Mouse (Mus musculus) thymus, postnatal 14 days (tissue): ENCODE data around the gene D930048N14Rik.
"Not testable (repeated sequence)": the region's sequence is repeated elsewhere in the genome, so short reads cannot be mapped to it uniquely, and the experiment has no call there.

Experiments used
- DNase-seq: peaks from one replicate; pipeline ENCODE4 v3.0.0; 2021

D930048N14Rik gene

DNA sequence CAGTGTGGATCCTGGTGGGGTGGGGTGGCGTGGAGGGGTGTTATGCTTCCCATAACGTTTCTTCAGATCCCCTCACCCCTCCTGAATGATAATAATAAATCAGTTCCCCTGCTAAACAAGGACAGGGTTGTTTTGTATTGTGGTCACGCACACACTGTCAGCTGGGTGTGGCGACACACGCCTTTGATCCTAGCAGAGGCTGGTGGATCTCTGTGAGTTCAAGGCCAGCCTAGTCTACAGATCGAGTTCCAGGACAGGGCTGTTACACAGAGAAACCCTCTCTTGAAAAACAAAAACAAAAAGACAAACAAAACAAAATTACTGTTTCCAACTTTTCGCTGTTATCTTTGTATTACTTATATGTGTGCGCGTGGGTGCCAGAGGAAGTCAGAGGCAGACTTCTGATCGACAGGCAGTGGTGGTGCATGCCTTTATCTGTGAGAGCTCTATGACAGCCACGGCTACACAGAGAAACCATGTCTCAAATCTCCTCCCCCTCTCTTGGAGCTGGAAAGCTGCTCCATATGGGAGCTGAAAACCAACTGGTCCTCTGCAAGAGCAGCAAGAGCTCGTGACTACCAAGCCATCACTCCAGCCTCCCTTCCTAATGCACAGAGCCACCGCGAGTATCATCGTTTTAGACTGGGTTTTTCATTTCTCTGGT lies 21.0 kb upstream of the D930048N14Rik start:
- no peak for DNase-seq

DNA sequence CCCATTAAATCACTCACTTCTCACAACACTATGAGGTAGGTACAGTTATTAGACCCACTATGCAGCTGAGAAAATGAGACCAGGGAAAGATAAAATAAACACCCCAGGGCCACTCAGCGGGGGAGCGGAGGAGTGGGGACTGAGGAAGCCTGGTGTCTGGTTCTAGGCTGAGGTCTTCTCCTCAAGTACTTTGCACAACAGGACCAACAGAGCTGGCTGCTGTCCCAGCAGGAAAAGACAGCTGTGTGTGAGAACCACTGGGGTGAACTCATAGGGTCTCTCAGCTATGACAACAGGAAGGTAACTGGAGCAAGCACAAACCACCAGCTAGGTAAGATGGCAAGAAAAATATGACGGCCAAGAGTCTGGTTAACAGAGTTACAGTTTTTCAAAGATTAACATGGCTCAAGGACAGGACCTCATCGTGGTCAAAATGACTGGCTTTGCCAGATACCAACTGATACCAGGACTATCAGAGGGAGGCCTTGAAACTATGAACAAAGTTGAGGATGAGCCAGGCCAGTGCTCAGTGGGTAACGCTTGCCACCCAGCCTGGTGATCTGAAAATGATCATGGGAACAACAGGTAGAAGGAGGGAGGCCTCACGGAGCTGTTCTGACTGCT lies 18.5 kb upstream of the D930048N14Rik start:
- DNase-seq, result no peak

DNA sequence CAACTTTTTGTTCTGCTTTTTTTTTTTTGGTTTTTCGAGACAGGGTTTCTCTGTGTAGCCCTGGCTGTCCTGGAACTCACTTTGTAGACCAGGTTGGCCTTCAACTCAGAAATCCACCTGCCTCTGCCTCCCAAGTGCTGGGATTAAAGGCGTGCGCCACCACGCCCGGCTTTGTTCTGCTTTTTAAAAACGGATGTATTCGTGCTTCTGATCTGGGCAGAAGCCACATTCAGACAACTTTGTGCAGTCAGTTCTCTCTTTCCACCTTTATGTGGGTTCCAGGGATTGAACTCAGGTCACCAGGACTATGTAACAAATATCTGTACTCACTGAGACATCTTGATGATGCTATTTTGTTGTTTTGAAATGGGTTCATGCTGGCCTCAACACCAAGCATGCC lies 17.6 kb upstream of the D930048N14Rik start:
- not testable (repeated sequence) for DNase-seq

DNA sequence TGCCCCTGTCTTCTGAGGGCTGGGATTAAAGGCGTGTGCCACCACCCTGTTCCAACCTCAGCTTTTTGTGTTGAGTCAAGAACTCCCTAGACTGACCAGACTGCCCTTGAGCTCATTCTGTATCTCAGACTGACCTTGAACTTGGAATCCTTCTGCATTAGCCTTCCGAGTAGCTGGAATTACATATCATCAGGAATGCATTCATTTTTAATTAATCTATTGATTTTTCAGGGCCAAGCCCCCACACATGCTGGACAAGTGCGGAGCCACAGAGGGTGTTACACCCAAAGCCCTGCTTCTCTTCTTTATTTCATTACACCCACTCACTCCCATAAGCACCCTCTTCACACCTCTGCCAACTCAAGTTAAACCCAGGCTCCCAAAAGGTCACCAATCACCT lies 17.0 kb upstream of the D930048N14Rik start:
- DNase-seq, result no peak

DNA sequence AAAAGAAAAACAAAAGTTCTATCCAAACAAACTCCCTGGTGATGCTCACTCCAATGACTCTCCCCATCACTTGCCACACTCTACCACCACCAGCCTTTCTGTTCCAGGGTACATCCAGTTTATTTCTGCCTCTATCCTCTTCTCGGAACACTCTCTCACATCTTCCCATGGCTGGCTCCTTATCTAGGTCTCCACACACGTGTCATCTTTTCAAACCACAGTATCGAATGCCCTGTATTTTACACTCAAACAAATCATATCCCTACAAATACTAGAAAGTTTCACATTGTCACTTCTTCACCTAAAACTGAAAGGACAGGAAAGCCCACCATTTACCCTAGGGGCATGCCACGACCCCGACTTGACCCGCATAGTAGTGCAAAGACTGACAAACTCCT lies 15.6 kb upstream of the D930048N14Rik start:
- DNase-seq, result no peak

DNA sequence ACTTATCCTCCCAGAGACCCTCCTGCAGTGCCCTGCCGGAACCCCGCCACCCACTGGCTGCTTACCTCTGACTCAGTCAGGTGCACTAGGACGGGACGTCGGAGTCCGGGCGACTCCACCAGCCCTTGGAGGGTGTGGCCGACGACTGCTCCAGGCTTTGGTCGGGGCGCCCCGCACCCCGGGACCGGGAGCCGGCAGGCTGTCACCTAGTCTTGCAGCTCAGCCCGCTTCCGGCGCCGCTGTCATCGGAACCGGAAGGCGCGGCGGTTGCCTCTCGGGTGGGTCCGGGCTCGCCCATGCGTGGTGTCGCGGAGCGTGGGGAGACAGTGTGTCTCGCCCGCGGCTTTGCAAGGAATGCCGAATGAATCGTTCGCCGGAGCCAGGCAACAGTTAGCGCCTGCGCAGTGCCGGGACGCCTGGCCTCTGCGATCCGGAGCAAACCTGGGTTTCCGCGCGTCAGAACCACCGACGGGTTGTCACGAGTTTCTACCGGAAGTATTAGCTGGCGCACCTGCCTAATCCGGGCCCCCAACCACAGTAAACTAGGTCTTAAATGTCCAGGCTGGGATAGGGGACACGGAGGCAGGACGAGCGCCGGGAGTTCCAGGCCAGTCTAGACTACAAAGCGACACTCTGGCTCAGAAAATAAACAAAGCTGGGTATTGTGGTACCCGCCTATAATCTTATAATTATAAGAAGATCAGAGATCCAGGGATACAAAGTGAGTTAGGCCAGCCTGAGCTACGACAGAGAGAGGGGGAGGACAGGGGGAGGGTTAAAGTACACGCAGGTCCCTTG lies 15.0 kb upstream of the D930048N14Rik start, which contains the start of gene Rmnd5b:
TSS of gene Rmnd5b (minus strand) at position 372 of the 798 bp plus-strand sequence.
- peak; percentile 88 for DNase-seq

DNA sequence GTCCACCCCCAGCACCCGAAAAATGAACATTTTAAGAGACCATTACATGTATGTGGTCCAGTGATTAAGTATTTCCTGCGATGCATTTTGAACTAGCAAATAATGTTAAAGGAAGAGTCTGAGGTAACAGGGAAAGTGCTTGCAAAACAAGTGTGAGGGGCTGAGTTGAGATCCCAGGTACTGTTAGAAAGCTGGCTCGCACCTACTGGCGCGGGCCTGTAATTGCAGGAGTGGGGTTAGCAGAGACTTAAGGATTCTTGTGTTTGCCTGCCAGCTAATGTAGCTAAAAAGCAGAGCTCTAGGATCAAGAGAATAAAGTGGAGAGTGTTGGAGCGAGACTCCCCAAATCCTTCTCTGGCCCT lies 14.4 kb upstream of the D930048N14Rik start:
- peak; percentile 86 for DNase-seq

DNA sequence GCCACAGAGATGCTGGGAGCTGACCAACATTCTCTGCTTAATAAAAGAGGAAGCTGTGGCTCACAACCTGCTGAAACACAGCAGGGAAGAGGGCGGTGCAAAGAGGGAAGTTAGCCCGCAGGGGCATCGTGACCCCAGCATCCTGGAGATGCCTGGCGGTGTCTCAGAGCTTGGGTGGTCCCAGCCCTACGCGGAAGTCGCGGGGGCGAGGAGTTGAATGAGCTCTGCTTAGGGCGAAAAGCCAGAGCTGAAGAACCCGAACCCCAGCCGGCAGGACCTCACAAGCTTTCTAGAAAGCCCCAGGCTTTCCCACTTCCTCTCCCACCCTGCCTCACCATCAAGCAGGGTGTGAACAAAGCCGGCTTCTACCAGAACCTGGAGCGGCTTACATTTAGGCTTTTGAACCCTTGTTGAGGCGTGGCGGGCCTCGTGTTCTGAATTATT lies 12.8 kb upstream of the D930048N14Rik start:
- DNase-seq, result peak; percentile 81

DNA sequence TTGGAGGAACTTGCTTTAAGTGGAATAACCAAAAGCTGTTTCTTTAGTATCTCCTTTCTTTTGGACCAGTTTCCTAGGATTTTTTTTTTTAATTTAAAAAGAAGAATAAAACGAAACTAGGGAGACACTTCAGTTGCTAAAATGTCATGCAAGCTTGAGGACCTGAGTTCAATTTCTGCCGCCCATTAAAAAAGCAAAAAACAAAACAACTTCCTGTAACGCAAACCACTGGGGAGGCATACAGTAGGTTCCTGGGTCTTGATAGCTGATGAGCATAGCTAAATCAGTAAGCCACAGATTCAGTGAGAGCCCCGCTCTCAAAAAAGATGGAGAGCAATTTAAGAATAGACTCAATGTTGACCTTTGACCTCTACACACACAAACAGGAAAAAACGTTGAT lies 12.3 kb upstream of the D930048N14Rik start:
- no peak for DNase-seq

DNA sequence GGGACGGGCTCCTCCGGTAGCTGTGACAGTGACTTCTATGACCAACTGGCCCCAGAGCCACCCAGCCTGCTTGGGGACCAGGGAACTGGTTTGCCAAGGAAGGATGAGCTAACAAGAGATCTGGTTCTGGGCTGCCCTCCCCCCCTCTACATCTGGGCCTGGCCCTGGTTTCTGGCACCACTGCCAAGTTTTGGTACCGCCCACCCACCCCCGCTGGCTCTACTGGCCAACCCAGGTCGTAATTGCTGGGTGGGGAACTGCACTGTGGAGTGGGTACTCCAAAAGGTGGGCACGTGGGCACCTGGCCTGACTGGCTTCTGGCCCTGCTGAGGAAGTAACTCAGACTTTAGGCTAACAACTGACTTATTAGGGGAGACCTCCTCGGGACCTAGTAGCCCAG lies 10.0 kb upstream of the D930048N14Rik start:
- DNase-seq, result no peak

DNA sequence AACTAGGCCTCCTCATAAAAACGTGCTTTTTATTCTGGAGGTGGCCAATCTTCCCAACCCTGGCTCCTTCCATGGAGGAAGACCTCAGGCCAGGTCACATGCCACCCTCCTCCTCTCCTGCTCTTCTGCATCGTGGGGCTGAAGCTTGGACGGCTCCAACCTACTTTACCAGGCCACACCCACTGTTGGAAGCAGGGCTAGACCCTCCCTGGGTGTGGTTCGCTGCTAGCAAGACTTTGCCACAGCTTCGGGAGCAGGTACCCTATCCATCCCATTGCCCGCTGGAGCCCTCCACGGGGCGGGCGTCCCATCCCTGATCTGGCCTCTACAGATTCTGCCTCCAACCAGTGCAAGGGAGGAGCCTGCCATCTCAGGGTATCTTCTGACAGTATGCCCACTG lies 7.6 kb upstream of the D930048N14Rik start:
- DNase-seq, result no peak

DNA sequence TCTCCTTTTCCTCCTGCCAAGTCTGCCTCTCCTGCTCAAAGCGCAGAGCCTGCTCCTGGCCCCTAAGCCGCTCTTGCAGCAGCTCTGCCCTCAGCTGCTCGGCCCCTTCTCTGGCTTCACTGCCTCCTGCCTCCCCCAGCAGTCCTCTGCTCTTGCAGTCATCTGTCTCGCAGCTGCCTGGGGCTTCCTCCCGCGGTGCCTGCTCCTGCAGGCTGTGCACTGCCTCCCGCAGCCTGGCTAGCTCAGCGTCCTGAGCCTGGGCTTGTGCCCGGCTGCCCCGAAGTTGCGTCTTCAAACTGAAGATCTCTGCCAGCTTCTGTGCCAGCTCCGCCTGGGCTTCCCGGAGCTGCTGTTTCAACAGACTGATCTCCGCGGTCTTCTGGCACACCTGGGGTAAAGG lies 7.0 kb upstream of the D930048N14Rik start:
- peak; percentile 80 for DNase-seq

DNA sequence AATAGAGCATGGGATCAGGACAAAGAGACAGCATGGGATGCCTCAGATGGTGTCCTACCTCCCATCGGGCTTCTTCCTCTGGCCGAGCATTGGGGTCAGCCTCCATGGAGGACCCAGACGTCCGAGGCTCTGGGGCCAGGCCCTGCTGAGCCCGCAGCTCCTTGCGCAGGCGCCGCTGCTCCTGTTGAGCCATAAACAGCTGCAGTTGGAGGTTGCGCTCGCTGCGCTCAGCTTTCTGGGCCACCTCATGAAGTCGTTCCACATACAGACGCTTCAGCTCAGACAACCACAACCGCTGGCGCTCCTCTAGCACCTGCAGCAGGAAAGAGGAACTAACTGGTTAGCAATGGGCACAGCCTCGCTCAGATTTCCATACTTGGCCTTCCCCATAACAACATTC lies 6.5 kb upstream of the D930048N14Rik start:
- peak; percentile 89 for DNase-seq

DNA sequence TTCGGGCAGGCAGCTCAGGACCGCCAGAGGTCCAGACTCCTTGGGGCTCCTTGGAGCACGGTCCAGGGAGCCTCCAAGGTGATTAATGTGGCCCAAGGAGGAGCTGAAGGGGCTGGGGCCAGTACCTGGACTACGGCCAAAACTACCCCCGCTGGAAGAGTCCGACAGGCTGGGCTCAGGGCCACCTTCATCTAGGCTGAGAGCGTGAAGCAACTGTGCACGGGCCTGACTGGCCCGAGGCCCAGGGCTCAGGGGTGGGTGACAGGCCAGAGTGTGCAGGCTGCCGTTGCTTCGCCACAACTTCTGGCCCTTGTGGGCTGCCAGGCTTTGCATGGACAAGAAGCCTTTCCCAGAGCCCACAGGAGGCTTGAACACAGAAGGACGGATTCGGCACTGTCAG lies 5.5 kb upstream of the D930048N14Rik start:
- DNase-seq, result no peak

DNA sequence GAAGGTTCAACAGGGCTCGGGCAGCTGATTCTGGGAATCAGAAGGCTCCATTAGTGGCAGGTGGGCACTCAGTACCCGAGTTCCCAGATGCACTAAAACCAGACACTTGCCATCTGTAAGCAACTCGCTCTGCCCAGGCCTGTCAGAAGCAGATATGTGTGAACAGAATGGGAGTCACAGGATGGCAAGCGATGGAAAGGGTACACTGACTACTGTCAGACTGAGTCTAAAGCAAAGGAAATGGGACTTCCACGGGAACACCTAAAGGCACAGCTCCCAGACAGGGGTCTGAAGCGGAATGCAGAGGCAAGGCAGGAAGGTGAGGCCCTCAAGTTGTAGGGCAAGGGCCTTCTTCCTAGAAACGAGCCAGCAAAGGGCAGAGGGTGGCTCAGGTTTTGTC lies 4.5 kb upstream of the D930048N14Rik start:
- no peak for DNase-seq

DNA sequence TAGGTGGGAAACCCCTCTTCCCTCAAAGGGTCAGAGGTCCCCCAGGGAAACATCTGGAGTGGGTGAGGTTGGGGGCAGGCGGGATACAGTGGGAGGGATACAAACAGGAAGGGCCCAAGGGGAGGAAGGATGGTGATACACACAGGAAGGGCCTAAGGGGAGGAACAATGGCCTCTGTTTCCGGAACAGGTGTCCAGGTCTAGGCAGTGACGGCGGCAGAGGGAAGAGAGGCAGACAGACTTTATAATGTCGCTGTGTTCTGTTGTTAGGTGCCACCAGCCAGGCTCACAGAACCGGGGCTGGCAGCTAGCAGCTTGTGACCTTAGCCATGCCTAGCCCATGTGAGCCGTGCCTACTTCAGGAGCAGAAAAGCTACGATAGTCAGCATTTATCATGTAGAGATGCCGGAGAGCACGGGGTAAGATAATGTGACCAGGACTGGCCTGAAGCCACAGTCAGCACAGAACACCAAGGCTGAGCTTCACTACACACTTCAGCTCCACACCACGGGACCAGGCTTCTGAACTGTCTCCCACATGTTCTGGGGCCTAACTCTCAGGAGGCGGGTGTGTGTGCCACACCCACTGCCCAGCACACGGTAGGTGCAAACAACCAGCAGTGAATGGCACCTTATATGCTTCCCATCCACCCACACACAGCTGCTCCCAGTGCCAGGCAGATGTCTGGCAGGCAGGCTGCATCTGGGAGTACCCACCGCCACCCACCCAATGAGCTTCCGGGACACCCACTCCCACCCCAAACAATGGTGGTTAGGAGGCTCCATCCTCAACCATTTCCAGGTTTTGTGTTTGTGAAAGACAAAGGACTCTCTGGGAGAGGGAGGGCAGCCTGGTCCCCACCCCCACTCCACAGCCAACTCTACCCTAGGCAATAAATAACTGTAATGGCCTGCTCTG lies 3.7 kb upstream of the D930048N14Rik start:
- peak; percentile 56 for DNase-seq

DNA sequence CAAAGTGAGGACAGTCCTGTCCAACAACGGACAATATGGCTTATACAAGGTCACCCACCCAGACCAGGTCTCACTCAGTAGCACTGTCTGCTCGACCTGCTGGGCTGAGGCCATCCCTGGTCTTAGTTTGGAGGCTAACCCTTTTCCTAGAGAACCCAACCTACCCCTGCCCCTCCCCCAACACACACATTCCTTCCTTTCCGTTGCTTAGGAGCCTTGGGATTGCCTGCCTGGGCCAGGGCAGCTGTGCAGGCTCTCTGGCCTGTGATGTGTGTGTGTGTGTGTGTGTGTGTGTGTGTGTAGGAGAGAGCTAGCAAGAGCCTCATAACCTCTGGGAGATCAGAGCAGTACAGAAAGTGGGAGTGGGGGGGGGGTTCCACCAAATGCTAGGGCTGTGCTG lies 2.2 kb upstream of the D930048N14Rik start:
- DNase-seq, result no peak

DNA sequence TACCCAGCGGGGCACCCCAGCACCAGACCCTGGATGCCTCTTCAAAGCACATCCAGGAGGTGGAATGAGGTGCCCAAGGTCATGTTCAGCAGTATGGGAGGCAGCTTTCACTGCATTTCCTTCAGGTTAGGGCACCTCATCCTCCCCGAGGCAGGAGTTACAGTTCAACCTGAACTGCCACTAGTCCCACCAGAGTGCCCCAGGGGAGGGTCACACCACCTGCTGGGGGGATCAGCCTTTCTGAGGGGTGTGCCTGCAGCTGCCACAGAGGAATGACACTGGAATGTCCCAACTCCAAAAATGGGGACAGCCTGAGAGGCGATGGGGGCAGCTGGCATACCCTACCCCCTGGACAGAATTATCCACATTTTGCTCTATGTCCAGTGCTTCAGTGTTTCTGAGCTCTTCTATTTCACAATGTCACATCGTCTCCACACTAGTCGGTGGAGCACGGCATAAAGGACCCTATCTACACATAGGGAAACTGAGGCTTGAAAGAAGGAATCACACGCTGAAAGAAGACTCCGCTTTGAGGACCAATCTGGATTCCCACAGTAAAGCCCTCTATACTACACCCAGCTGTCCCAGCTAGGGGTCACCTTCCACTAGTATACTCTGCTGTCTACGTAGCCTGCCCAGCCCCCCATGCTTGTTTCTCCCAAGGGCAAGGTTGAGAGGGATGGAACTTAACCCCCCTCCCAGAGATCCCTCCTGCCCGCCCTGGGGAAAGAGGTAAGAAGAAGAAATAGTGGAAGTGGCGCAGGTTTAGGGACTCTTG lies 1.5 kb upstream of the D930048N14Rik start:
- DNase-seq, result no peak

DNA sequence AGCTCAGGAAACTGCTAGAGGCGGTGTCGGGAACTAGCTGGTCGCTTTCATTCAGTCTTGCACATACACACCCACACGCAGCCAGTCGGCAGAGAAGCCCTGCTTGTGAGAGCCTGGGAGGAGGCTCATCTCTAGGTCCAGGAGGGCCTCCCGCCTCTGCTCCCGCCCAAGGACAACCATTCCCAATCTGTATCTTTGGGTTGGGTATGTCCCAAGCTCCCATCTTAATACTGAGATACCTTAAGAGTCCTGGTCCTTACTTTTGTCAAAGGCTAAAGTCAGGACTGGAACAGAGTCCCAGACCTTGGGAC lies 910 bp upstream of the D930048N14Rik start:
- DNase-seq, result peak; percentile 43

DNA sequence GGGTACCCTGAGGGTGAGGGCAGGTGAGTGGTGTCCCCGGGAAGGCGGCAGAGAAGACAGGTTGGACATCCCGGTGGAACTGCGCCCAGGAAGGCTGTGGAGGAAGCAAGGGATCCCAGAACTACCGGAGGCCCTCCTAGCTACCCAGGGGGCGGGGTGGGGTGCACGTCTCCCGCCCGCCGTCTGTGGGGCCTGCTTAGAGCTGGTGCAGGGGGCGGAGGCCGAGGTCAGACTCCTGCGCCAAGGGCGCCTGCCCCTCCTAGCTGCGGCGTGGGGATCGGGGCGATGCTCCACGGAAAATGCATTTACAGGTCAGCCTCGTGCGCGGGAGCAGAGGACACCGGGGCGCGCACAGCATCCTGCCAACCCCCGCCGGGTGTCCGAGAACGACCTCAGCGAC lies 493 bp upstream of the D930048N14Rik start:
- peak; percentile 66 for DNase-seq

DNA sequence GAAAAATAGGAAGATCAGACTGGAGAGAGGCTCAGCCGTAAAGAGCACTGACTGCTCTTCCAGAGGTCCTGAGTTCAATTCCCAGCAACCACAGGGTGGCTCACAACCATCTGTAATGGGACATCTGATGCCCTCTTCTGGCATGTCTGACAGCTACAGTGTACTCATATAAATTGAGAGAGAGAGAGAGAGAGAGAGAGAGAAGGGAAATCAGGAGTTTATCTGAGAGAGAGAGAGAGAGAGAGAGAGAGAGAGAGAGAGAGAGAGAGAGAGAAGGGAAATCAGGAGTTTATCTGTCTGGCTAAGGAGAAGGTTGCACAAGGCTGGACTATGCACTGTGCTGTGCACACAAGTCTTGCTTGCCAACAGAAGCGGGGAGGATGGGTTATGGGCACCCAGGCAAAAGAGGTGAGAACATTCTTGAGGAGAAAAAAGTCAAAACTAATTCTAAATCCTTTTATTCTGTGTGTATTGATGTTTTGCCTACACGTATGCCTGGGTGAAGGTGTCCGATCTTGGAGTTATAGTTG lies 2.2 kb downstream of the D930048N14Rik start:
- DNase-seq, result no peak

DNA sequence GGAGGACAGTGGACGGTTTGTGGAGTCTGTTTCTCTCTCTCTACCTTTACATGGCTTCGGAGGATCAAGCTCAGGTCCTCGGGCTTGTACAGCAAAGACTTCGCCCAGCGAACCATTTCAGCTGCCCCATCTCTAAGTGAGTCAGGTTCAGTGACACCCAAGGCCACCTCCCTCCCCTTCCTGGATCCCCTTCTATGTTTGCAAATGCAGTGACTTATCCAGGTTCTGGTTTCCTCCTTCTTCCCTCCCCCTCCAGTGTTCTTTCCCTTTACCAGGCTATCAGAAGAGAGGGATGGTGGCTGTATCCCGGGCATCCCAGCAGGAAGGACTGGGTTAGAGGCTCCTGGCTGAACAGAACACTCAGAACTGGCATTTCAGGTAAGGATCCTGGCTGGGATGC lies 3.0 kb downstream of the D930048N14Rik start:
- DNase-seq, result no peak
